ENCODE assay signal across 9 mouse cellular contexts in genomic region chr14:98072647-98073420, GRCm38 (mm10).
DNase-seq lines count a peak whose midpoint lies in the region; ATAC-seq and TF ChIP-seq lines count a peak whose summit lies in the region.
"Had no signal": no experiment of that assay in that cellular context is flagged by ENCODE, and none has a peak within 500 bp of the region (broad histone marks: within the 10 kb centered on the region; RNA-seq: fewer than 3 reads in every experiment).

No protein-coding gene starts in this region.

- peaks cover 14% of the 10 kb centered on the region for H3K4me1 ChIP-seq in heart, embryonic 11.5 days (ENCODE audit: control insufficient read depth, insufficient read depth, low read length)
- H3K4me1 ChIP-seq in forebrain, embryonic 14.5 days (ENCODE audit: control insufficient read depth, insufficient read depth, low read length): peaks cover 16% of the 10 kb centered on the region
- peaks cover 31% of the 10 kb centered on the region for H3K4me1 ChIP-seq in midbrain, embryonic 11.5 days (ENCODE audit: control insufficient read depth, insufficient read depth, low read length)
- H3K4me1 ChIP-seq in intestine, postnatal 0 days (replicated peaks; ENCODE audit: control insufficient read depth, insufficient read depth, low read length): no peaks in the 10 kb centered on the region
- 0 out of 2 replicates have a peak, but pooled peaks cover 2% of the 10 kb centered on the region for H3K4me1 ChIP-seq in intestine, embryonic 15.5 days (replicated peaks)

- no peak for DNase-seq in heart, postnatal 10 days
- DNase-seq in R1 (ENCODE audit: low read depth, low spot score) (peak; percentile 5), MN1 (ENCODE audit: low spot score) (no peak)
- DNase-seq in forebrain, embryonic 14.5 days (ENCODE audit: low spot score): peak; percentile 95
- peak; percentile 93 for DNase-seq in midbrain, embryonic 11.5 days (ENCODE audit: low spot score, missing footprints)
- DNase-seq: kidney, adult 11 months had no signal

- H3K27ac ChIP-seq in heart, embryonic 11.5 days (ENCODE audit: low read depth, low read length): 0 out of 2 replicates have a peak overlapping the region, but pooled peaks have one; percentile 29
- peak overlapping the region; percentile 67; the same call in 1 of the 2 replicates for H3K27ac ChIP-seq in forebrain, embryonic 14.5 days (ENCODE audit: low read depth, low read length)
- peak overlapping the region; percentile 10 for H3K27ac ChIP-seq in midbrain, embryonic 11.5 days (ENCODE audit: low read depth, low read length)
- no peak overlapping the region for H3K27ac ChIP-seq in intestine, postnatal 0 days (ENCODE audit: low read depth, low read length)
- no peak overlapping the region for H3K27ac ChIP-seq in intestine, embryonic 15.5 days

- no peak for ATAC-seq in heart, embryonic 11.5 days (replicated peaks; ENCODE audit: insufficient number of reproducible peaks, low FRiP score, low TSS enrichment)
- peak; percentile 92 for ATAC-seq in forebrain, embryonic 14.5 days
- ATAC-seq in midbrain, embryonic 11.5 days (ENCODE audit: low FRiP score): peak; percentile 93
- ATAC-seq in intestine, postnatal 0 days: no peak
- ATAC-seq in intestine, embryonic 15.5 days: no peak

- WGBS in heart, embryonic 11.5 days (ENCODE audit: insufficient replicate concordance): 38% methylated on average over 11 of the region's 11 CpGs
- WGBS in forebrain, embryonic 14.5 days: 4% methylated on average over 11 of the region's 11 CpGs
- WGBS in midbrain, embryonic 11.5 days: 16% methylated on average over 11 of the region's 11 CpGs
- 64% methylated on average over 11 of the region's 11 CpGs for WGBS in intestine, postnatal 0 days
- WGBS in intestine, embryonic 15.5 days: 68% methylated on average over 11 of the region's 11 CpGs

- no peaks in the 10 kb centered on the region for H3K27me3 ChIP-seq in heart, embryonic 11.5 days (ENCODE audit: control insufficient read depth, insufficient read depth, low read length)
- no peaks in the 10 kb centered on the region for H3K27me3 ChIP-seq in forebrain, embryonic 14.5 days (replicated peaks; ENCODE audit: control insufficient read depth, insufficient read depth, low read length)
- no peaks in the 10 kb centered on the region for H3K27me3 ChIP-seq in midbrain, embryonic 11.5 days (ENCODE audit: control insufficient read depth, insufficient read depth, low read length)
- no peaks in the 10 kb centered on the region for H3K27me3 ChIP-seq in intestine, postnatal 0 days (replicated peaks; ENCODE audit: control insufficient read depth, insufficient read depth, low read length)
- no peaks in the 10 kb centered on the region for H3K27me3 ChIP-seq in intestine, embryonic 15.5 days (replicated peaks)

- H3K36me3 ChIP-seq in heart, embryonic 11.5 days (ENCODE audit: control insufficient read depth, insufficient read depth, low read length): no peaks in the 10 kb centered on the region
- H3K36me3 ChIP-seq in forebrain, embryonic 14.5 days (ENCODE audit: control insufficient read depth, insufficient read depth, low read length): no peaks in the 10 kb centered on the region
- H3K36me3 ChIP-seq in midbrain, embryonic 11.5 days (ENCODE audit: control insufficient read depth, insufficient read depth, low read length): no peaks in the 10 kb centered on the region
- no peaks in the 10 kb centered on the region for H3K36me3 ChIP-seq in intestine, postnatal 0 days (ENCODE audit: control insufficient read depth, insufficient read depth)
- no peaks in the 10 kb centered on the region for H3K36me3 ChIP-seq in intestine, embryonic 15.5 days

- peak overlapping the region; percentile 47 for H3K4me2 ChIP-seq in heart, embryonic 11.5 days
- H3K4me2 ChIP-seq in forebrain, embryonic 14.5 days (ENCODE audit: low read length): peak overlapping the region; percentile 44
- H3K4me2 ChIP-seq in midbrain, embryonic 11.5 days: peak overlapping the region; percentile 22
- H3K4me2 ChIP-seq in intestine, postnatal 0 days (replicated peaks; ENCODE audit: low read depth): no peak overlapping the region
- no peak overlapping the region for H3K4me2 ChIP-seq in intestine, embryonic 15.5 days (replicated peaks)

- intact Hi-C loops in heart, postnatal 10 days (cut with DNase I): no loop called here

- H3K4me3 ChIP-seq in heart, embryonic 11.5 days (ENCODE audit: low read depth, low read length): no peak overlapping the region
- H3K4me3 ChIP-seq in forebrain, embryonic 14.5 days (ENCODE audit: low read depth, low read length): 0 out of 2 replicates have a peak overlapping the region, but pooled peaks have one; percentile 5
- no peak overlapping the region for H3K4me3 ChIP-seq in midbrain, embryonic 11.5 days (ENCODE audit: low read depth, low read length)
- no peak overlapping the region for H3K4me3 ChIP-seq in intestine, postnatal 0 days (ENCODE audit: low read depth, low read length)
- no peak overlapping the region for H3K4me3 ChIP-seq in intestine, embryonic 15.5 days (replicated peaks)

- H3K9me3 ChIP-seq in heart, embryonic 11.5 days (replicated peaks; ENCODE audit: control insufficient read depth, low read length): no peaks in the 10 kb centered on the region
- no peaks in the 10 kb centered on the region for H3K9me3 ChIP-seq in forebrain, embryonic 14.5 days (replicated peaks; ENCODE audit: control insufficient read depth, low read length)
- no peaks in the 10 kb centered on the region for H3K9me3 ChIP-seq in midbrain, embryonic 11.5 days (ENCODE audit: control insufficient read depth, low read length)
- H3K9me3 ChIP-seq in intestine, postnatal 0 days (ENCODE audit: control insufficient read depth): no peaks in the 10 kb centered on the region
- no peaks in the 10 kb centered on the region for H3K9me3 ChIP-seq in intestine, embryonic 15.5 days

- no peak overlapping the region for H3K9ac ChIP-seq in heart, embryonic 11.5 days (ENCODE audit: low read depth, low read length)
- 0 out of 2 replicates have a peak overlapping the region, but pooled peaks have one; percentile 10 for H3K9ac ChIP-seq in forebrain, embryonic 14.5 days (ENCODE audit: low read length)
- H3K9ac ChIP-seq in midbrain, embryonic 11.5 days (ENCODE audit: low read length): 0 out of 2 replicates have a peak overlapping the region, but pooled peaks have one; percentile 0
- H3K9ac ChIP-seq in intestine, postnatal 0 days (ENCODE audit: low read depth, low read length): no peak overlapping the region
- no peak overlapping the region for H3K9ac ChIP-seq in intestine, embryonic 15.5 days

- no peak for TF ChIP-seq CTCF in intestine, postnatal 0 days (IDR thresholded peaks at IDR 0.05; ENCODE audit: low read depth)

Comparison
In these comparisons a context has a peak if more than half of its experiments do, and no peak if none do; other contexts are left out.
1. ATAC-seq: peak in forebrain, embryonic 14.5 days (single experiment) and midbrain, embryonic 11.5 days (single experiment); none in heart, embryonic 11.5 days (single experiment), intestine, postnatal 0 days (single experiment) and intestine, embryonic 15.5 days (single experiment).
2. H3K27ac ChIP-seq: peak in heart, embryonic 11.5 days (single experiment), forebrain, embryonic 14.5 days (single experiment) and midbrain, embryonic 11.5 days (single experiment); none in intestine, postnatal 0 days (single experiment) and intestine, embryonic 15.5 days (single experiment).
3. H3K4me2 ChIP-seq: peak in heart, embryonic 11.5 days (single experiment), forebrain, embryonic 14.5 days (single experiment) and midbrain, embryonic 11.5 days (single experiment); none in intestine, postnatal 0 days (single experiment) and intestine, embryonic 15.5 days (single experiment).
4. H3K9ac ChIP-seq: peak in forebrain, embryonic 14.5 days (single experiment) and midbrain, embryonic 11.5 days (single experiment); none in heart, embryonic 11.5 days (single experiment), intestine, postnatal 0 days (single experiment) and intestine, embryonic 15.5 days (single experiment).
5. DNase-seq: peak in R1 (single experiment), forebrain, embryonic 14.5 days (single experiment) and midbrain, embryonic 11.5 days (single experiment); none in heart, postnatal 10 days (0 of 2) and MN1 (single experiment).